Mouse (Mus musculus) lung, postnatal 0 days (tissue): Measurements from ENCODE around the gene Kif11.

ENCODE experiments used
- CTCF ChIP-seq: IDR thresholded peaks from 2 replicates; pipeline ENCODE4 v1.5.1; 2016; ENCODE audit warnings: antibody characterized with exemption, mild to moderate bottlenecking
- EP300 ChIP-seq: IDR thresholded peaks from 2 replicates; pipeline ENCODE4 v1.6.1; 2016; ENCODE audit warnings: antibody characterized with exemption, mild to moderate bottlenecking, control low read depth

DNA sequence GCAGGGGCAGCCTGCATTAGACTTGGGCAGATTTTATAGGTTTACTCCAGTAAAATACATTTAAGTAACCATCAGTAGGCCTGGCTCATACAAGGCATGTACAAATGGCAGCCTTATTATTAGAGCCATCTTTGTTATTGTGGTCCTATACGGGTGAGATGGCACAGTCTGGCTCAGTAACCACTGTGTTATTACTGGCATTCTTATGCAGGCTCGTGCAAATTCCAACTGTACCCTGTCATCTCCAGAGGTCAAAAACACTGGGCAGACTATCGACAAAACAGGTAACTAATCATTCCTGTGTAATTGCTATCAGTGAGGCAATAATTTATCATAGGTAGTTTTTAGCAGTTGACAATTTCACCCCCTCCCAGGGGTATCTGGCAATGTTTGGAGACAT lies 29.9 kb upstream of the Kif11 start:
- TF ChIP-seq EP300 (no peak), CTCF (no peak)
